Mouse (Mus musculus): Measurements from ENCODE around the gene Ift22.
"Not testable (repeated sequence)": the region's sequence is repeated elsewhere in the genome, so short reads cannot be mapped to it uniquely, and the experiment has no call there.

Ift22 gene

GRCm38 (mm10) chr5:136947874-136948273 is 39.9 kb downstream of the Ift22 start:
- DNase-seq (ENCODE audit: low spot score) = no peak

- not testable (repeated sequence) for DNase-seq (ENCODE audit: low spot score)
These were observed 41.8 kb downstream of the Ift22 start for GRCm38 (mm10) chr5:136949551-136950336.

GRCm38 (mm10) chr5:136950521-136950920 is 42.6 kb downstream of the Ift22 start:
- DNase-seq (ENCODE audit: low spot score) = no peak

GRCm38 (mm10) chr5:136952153-136952552 is 44.2 kb downstream of the Ift22 start:
- DNase-seq (ENCODE audit: low spot score) = no peak

GRCm38 (mm10) chr5:136953015-136953414 is 45.1 kb downstream of the Ift22 start, which contains the start of gene Fis1:
Gene Fis1 (plus strand): TSS chr5:136953275.
- DNase-seq (ENCODE audit: low spot score) = peak; percentile 97

- DNase-seq (ENCODE audit: low spot score) = no peak
These were observed 45.5 kb downstream of the Ift22 start for GRCm38 (mm10) chr5:136953440-136953951.

- DNase-seq (ENCODE audit: low spot score) = no peak
These were observed 47.7 kb downstream of the Ift22 start for GRCm38 (mm10) chr5:136955622-136956021.

- no peak for DNase-seq (ENCODE audit: low spot score)
These were observed 49.3 kb downstream of the Ift22 start for GRCm38 (mm10) chr5:136957250-136957649.

GRCm38 (mm10) chr5:136958991-136959605 is 51.1 kb downstream of the Ift22 start:
- no peak for DNase-seq (ENCODE audit: low spot score)

- no peak for DNase-seq (ENCODE audit: low spot score)
These were observed 52.1 kb downstream of the Ift22 start for GRCm38 (mm10) chr5:136960053-136960452.

GRCm38 (mm10) chr5:136961334-136961982 is 53.5 kb downstream of the Ift22 start:
- DNase-seq (ENCODE audit: low spot score) = no peak

- DNase-seq (ENCODE audit: low spot score) = peak; percentile 87
These were observed 54.1 kb downstream of the Ift22 start for GRCm38 (mm10) chr5:136961983-136962461.

- DNase-seq (ENCODE audit: low spot score) = peak; percentile 72
These were observed 54.6 kb downstream of the Ift22 start for GRCm38 (mm10) chr5:136962501-136962900.

- DNase-seq (ENCODE audit: low spot score) = no peak
These were observed 55.1 kb downstream of the Ift22 start for GRCm38 (mm10) chr5:136962966-136963540.
